Mouse (Mus musculus) heart, embryonic 13.5 days (tissue): ENCODE measurements around the gene Nxnl1. TPM values are rescaled to one million over a fixed set of nuclear protein-coding genes. Genes with fewer than 3 reads are reported as not detected.
"Not testable (repeated sequence)": the region's sequence is repeated elsewhere in the genome, so short reads cannot be mapped to it uniquely, and the experiment has no call there.

ENCODE experiments used
- ATAC-seq: fragments of 200-750 bp; cut with Nextera tagmentation; 2 replicates; pipeline ENCODE4 v1.8.0; 2017; ENCODE audit warnings: moderate TSS enrichment; ENCODE audit not compliant: insufficient number of reproducible peaks, low FRiP score, low TSS enrichment; ENCODE audit errors: extremely low read depth
- H3K27ac ChIP-seq: fragments of 300-500 bp; sonication (generic); replicated peaks from 2 replicates; pipeline ENCODE4 v1.5.1; 2015; ENCODE audit warnings: moderate library complexity, mild to moderate bottlenecking, inconsistent platforms
- H3K27me3 ChIP-seq: fragments of 300-500 bp; sonication (generic); replicated peaks from 2 replicates; pipeline ENCODE4 v1.6.1; 2015; ENCODE audit warnings: mild to moderate bottlenecking, inconsistent platforms
- H3K36me3 ChIP-seq: fragments of 300-500 bp; sonication (generic); 2 replicates; pipeline ENCODE4 v1.6.1; 2015; ENCODE audit warnings: mild to moderate bottlenecking, inconsistent platforms
- H3K4me1 ChIP-seq: fragments of 300-500 bp; sonication (generic); 2 replicates; pipeline ENCODE4 v1.6.1; 2015; ENCODE audit warnings: inconsistent platforms
- H3K4me2 ChIP-seq: fragments of 300-500 bp; sonication (generic); 2 replicates; pipeline ENCODE4 v1.6.1; 2015; ENCODE audit warnings: inconsistent platforms, mild to moderate bottlenecking, moderate library complexity
- H3K4me3 ChIP-seq: fragments of 300-500 bp; sonication (generic); 2 replicates; pipeline ENCODE4 v1.5.1; 2015; ENCODE audit warnings: moderate library complexity, mild to moderate bottlenecking, inconsistent platforms
- H3K9ac ChIP-seq: fragments of 300-500 bp; sonication (generic); 2 replicates; pipeline ENCODE4 v1.6.1; 2015; ENCODE audit warnings: inconsistent platforms, mild to moderate bottlenecking, moderate library complexity
- H3K9me3 ChIP-seq: fragments of 300-500 bp; sonication (generic); 2 replicates; pipeline ENCODE4 v1.6.1; 2016; ENCODE audit warnings: inconsistent platforms
- WGBS: fragments of 180-500 bp; shearing (Covaris S2); methylation state at CpG from one replicate; pipeline ENCODE4 v1.1.7; 2015; ENCODE audit warnings: mixed read lengths; 5-methylcytosine and 5-hydroxymethylcytosine counted together
- polyA plus RNA-seq: library from polyadenylated mRNA; unstranded; fragments of >200 nt; fragmentation: Nextera tagmentation; extraction: Ambion mirVana; gene quantifications from 2 replicates; pipeline ENCODE4 v1.2.1, GENCODE M21; 2015

Gene Nxnl1
- polyA plus RNA-seq, 1 experiment from 2014 or later = not detected

DNA sequence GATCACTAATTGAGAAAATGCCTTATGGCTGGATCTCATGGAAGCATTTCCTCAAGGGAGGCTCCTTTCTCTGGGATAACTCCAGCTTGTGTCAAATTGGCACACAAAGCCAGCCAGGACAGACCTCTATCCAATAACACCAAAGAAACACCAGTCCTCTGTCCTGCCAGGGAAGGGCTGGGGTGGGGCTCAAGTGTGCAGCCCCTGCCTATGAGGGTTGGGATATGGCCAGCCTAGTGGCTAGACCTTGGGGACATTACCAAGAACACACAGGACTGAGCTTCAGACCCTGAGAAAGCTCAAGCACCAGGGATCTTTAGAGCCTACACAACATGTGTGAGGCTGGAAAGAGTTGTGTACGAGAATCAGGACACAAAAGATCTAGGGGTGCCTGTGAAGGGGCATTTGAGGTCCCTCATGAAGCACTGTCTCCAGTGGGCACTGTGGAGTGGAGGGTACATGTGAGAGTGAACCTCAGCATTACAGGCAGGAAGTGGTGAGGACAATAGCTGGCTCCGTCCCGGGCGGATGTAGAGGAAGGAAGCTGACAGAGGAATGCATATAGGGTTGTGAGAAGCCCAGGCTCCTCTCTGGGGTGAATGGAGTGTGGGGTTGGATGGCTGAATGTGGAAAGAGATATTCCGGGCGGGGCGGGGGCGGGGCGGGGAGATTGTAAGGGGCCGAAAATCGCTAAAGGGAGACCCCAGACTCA lies 37.9 kb downstream of the Nxnl1 start:
- Histone ChIP-seq H3K9ac (no peak overlapping the region), H3K4me1 (peaks cover 37% of the 10 kb centered on the region), H3K4me3 (no peak overlapping the region), H3K27me3 (peaks cover 25% of the 10 kb centered on the region), H3K9me3 (no peaks in the 10 kb centered on the region), H3K36me3 (no peaks in the 10 kb centered on the region), H3K4me2 (no peak overlapping the region), H3K27ac (peak overlapping the region; percentile 87)
- ATAC-seq = peak; percentile 34; the same call in 1 of the 2 replicates
- 66% methylated on average over 11 of the region's 11 CpGs for WGBS

DNA sequence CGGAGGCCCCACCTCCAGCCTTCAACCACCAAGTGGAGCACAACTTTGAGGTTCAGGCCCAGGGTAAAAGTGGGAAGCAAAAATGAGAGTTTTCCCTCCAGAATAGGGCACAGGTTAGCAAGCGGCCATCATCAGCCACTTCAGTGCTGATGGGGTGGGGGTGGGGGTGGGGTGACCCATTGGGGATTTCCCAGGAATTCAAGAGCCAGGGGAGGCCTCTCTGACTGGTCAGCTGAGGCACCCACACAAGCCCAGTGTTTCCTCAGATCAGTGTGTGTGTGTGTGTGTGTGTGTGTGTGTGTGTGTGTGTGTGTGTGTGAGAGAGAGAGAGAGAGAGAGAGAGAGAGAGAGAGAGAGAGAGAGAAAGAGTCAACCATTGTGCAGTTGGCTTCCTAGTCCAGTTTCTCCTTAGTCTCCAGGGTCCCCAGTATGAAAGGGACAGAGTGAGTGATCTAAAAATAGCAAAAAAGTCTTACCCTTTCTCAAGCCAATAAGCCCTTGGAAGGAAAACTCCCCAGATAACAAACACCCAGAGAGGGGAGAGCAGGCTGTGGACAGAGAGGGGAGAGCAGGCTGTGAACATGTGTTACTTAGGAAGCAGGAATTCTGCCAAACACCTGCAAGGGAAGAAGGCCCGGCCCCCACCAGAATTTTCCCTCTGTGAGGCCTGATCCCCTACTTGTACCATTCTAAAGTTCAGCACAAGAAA lies 39.1 kb downstream of the Nxnl1 start:
- Histone ChIP-seq H3K27me3 (peaks cover 25% of the 10 kb centered on the region), H3K4me3 (no peak overlapping the region), H3K27ac (peak overlapping the region; percentile 87), H3K36me3 (no peaks in the 10 kb centered on the region), H3K9ac (peak overlapping the region; percentile 50), H3K4me1 (peaks cover 37% of the 10 kb centered on the region), H3K9me3 (no peaks in the 10 kb centered on the region), H3K4me2 (peak overlapping the region; percentile 11; the same call in 1 of the 2 replicates)
- WGBS = 37% methylated on average over 3 of the region's 3 CpGs
- no peak for ATAC-seq

DNA sequence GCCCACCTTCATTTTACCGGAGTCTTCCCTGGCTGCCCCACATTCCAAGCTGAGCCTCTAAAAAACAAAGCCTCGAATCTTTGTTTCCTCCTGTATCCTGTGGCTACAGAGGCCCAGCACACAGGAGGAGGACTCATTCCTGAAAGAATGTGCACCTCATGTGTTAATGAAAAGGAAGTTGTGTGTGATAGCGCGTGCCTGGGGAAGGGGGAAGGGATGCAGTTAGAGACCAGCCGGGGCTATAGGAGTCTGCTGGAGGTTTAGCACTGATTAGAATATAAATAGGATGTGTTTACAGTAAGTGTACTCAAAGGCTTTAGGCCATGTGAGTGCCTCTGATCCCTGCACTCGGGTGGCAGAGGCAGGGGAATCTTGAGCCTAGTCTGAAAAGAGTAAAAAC lies 40.1 kb downstream of the Nxnl1 start:
- Histone ChIP-seq H3K27me3 (peaks cover 25% of the 10 kb centered on the region), H3K4me2 (peak overlapping the region; percentile 61; the same call in 1 of the 2 replicates), H3K36me3 (no peaks in the 10 kb centered on the region), H3K4me3 (no peak overlapping the region), H3K27ac (peak overlapping the region; percentile 87), H3K9ac (peak overlapping the region; percentile 50; the same call in 1 of the 2 replicates), H3K4me1 (peaks cover 46% of the 10 kb centered on the region), H3K9me3 (no peaks in the 10 kb centered on the region)
- WGBS = 8% methylated on average over 6 of the region's 6 CpGs
- ATAC-seq = no peak

DNA sequence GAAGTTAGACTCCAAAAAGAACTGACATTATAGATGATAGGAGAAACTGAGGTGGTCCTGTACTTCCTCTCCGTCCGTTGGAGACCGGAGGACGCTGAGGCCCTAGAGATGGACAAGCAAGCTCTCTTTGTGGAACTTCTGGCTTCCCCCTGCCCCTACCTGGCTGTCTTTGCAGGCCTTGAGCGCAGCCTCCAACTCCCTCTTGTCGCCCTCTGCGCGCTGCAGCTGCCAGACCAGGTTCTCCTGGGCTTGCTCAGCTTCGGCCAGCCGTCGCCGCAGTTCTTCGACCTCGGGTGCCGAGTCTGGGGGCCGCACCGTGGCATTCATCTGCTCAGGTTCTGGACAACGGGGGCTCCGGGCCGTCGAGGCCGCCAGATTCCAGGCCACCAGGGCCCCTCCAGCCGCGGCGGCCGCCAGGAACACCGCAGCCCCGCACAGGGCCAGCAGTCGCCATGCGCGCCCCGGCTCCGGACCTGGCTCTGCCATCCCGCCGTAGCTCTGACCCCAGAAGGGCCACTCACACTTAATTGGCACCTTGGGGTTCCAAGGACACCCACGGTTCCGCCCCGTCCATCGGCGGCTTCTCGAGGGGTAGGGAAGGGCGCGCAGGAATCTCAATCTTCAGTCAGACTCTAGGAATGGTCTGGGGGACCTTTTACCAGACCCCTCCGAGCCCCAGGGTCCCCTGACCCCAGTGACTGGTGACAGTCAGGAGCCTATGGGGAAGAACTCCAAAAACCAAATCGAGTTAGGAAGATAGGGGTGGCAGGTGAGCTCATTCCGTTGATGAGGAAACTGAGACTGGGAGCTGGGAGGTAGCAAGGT lies 41.0 kb downstream of the Nxnl1 start, which contains the start of gene Ccdc194:
TSS of gene Ccdc194 (minus strand) at position 486 of the 825 bp plus-strand sequence.
- Histone ChIP-seq H3K27me3 (peaks cover 32% of the 10 kb centered on the region), H3K9ac (peak within 1 kb of the TSS; percentile 74), H3K27ac (peak within 1 kb of the TSS; percentile 87), H3K4me2 (peak within 1 kb of the TSS; percentile 61), H3K36me3 (no peaks in the 10 kb centered on the region), H3K9me3 (no peaks in the 10 kb centered on the region), H3K4me3 (peak within 1 kb of the TSS; percentile 35), H3K4me1 (peaks cover 48% of the 10 kb centered on the region)
- WGBS = 12% methylated on average over 46 of the region's 46 CpGs
- no peak for ATAC-seq

DNA sequence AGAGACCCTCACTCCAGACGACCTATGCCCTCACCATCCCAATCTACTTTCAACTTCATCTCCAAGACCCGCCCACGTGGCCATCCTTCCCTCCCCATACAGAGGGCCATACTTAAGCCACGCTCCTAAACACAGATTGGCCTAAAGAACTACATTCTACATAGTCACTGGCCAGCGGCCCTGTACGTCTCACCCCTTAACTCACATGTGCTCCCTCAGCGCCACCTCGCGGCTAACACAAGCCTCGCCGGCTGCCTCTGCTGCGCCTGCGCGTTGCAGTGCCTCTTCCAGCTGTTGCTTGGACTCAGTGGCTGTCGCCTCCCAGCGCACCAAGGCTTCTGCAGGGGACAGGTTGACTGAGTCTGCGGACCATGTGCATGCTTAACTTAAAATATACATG lies 44.8 kb downstream of the Nxnl1 start:
- Histone ChIP-seq H3K4me2 (peak overlapping the region; percentile 42), H3K27me3 (peaks cover 37% of the 10 kb centered on the region), H3K9ac (peak overlapping the region; percentile 56; the same call in 1 of the 2 replicates), H3K36me3 (no peaks in the 10 kb centered on the region), H3K9me3 (no peaks in the 10 kb centered on the region), H3K27ac (no peak overlapping the region), H3K4me1 (peaks cover 28% of the 10 kb centered on the region), H3K4me3 (0 out of 2 replicates have a peak overlapping the region, but pooled peaks have one; percentile 3)
- peak; percentile 62 for ATAC-seq
- 3% methylated on average over 17 of the region's 17 CpGs for WGBS

DNA sequence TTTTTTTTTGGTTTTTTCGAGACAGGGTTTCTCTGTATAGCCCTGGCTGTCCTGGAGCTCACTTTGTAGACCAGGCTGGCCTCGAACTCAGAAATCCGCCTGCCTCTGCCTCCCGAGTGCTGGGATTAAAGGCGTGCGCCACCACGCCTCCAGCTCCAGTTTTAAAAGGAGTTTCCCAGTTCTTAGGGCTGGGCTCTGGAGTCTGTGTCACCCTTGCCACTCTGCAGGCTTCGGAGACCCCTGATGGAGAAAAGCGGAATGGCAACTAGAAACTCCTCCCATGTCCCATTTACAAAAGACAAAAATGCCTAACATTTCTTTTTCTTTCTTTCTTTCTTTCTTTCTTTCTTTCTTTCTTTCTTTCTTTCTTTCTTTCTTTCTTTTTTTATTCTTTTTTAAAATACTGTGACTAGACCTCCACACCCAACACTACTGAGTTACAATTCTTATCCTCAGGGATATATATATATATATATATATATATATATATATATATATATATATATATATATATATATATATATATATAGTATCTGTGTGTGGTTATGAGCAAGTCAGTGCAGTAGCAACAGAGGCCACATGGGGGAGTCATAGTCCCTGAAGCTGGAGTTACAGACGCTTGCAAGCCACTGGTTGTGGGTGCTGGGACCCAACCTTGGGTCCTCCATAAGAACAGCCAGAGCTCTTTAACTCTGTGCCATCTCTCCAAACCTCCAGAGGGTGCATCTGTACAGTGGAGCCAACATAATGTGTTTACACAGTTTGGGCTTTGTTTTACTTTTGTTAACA lies 47.2 kb downstream of the Nxnl1 start:
- peaks cover 11% of the 10 kb centered on the region for H3K4me1 ChIP-seq
- peaks cover 16% of the 10 kb centered on the region; the same call in 1 of the 2 replicates for H3K27me3 ChIP-seq
- H3K9ac ChIP-seq, ATAC-seq, H3K9me3 ChIP-seq, H3K4me3 ChIP-seq, H3K4me2 ChIP-seq, H3K27ac ChIP-seq, H3K36me3 ChIP-seq: not testable (repeated sequence)
- WGBS = 33% methylated on average over 9 of the region's 10 CpGs

DNA sequence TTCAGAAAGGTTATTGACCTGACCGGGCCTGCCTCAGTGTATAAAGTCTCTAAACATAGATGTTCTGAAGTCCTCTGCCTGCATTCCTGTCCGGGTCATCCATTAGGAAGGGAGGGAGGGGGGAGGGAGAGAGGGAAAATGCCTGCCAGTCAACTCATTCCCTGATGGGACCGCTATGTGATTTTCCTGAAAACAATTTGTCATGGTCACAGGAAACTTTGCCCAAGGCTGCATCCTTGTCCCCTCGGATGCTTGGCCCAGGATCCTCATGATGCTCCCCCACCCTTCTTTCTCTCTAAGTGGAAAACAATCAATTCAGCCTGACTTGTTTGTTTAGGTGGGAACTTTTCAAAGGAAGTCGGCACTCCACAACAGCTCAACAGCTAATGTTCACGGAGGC lies 49.6 kb downstream of the Nxnl1 start:
- no peak for ATAC-seq
- Histone ChIP-seq H3K27me3 (peaks cover 17% of the 10 kb centered on the region), H3K27ac (no peak overlapping the region), H3K4me2 (no peak overlapping the region), H3K4me1 (peaks cover 8% of the 10 kb centered on the region), H3K36me3 (no peaks in the 10 kb centered on the region), H3K9ac (no peak overlapping the region), H3K9me3 (no peaks in the 10 kb centered on the region), H3K4me3 (no peak overlapping the region)
- WGBS = 19% methylated on average over 6 of the region's 6 CpGs

DNA sequence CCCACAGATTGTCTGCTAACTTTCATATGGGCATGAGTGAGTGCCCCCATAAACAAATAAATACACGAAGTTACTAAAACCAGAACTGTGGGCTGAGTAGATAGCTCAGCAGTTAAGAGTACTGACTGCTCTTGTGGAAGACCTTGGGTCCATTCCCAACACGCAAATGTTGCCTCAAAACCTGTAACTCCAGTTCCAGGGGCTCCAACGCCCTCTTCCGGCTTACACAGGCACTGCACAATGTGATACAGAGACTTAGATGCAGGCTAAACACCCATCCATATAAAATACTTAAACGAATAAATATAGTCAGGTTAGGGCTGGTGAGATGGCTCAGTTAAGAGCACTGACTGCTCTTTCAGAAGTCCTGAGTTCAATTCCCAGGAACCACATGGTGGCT lies 51.4 kb downstream of the Nxnl1 start:
- Histone ChIP-seq H3K9me3 (no peaks in the 10 kb centered on the region), H3K4me1 (no peaks in the 10 kb centered on the region; the same call in 1 of the 2 replicates), H3K36me3 (no peaks in the 10 kb centered on the region), H3K4me2 (no peak overlapping the region), H3K27me3 (peaks cover 23% of the 10 kb centered on the region), H3K27ac (no peak overlapping the region), H3K4me3 (no peak overlapping the region), H3K9ac (no peak overlapping the region)
- no peak for ATAC-seq
- WGBS = 65% methylated on average over 5 of the region's 5 CpGs

DNA sequence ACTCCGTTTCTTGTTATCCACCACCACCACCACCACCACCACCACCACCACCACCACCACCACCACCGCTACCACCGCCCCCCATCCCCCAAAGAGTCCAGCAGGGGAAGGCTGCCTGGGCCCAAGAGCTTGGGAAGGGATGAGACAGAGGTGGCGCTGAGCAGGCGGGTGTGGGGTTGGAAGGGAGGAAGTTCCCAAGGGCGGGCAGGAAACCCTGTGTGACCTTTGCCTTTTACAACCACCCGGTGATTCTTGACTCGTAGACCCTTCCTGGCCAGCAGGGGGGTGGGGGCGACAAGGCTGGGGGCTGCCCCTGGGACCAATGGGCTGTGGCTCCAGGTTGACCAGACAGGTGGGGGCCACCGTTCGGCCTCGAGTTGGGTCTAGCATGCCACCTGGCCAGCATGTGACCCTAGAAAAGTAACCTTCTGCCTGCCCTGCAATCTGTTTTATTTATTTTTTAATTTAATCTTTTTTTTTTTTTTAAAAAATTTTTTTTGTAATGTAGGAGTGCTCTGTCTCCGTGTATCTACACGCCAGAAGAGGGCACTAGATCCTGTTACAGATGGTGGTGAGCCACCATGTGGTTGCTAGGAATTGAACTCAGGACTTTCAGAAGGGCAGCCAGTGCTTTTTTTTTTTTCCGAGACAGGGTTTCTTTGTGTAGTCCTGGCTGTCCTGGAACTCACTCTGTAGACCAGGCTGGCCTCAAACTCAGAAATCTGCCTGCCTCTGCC lies 53.2 kb downstream of the Nxnl1 start:
- no peak for ATAC-seq

DNA sequence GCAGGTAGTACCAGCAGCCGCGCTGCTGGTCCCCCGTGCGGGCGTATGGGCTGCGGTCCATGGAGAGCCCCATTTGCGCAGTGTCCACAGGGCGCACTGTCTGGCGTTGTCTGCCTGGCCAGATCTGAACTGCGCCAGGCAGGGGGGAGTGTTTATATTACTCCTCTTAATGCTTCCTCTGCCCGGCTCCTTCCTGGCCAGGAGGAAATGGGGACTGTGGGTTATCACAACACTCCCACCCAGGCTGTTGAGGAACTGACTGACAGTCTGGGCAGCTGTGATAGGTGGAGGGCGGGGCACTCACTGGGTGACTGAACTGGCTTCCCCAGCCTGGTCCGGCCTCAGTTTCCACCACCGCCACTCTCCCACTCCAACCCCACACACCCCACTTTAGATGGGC lies 54.8 kb downstream of the Nxnl1 start, which contains the start of gene Plvap:
TSS of gene Plvap (minus strand) at position 109 of the 400 bp plus-strand sequence.
- ATAC-seq = peak; percentile 53; the same call in 1 of the 2 replicates
- H3K4me3 ChIP-seq = peak within 1 kb of the TSS; percentile 46
- peak within 1 kb of the TSS; percentile 59 for H3K27ac ChIP-seq
- WGBS = 20% methylated on average over 14 of the region's 14 CpGs
- no peaks in the 10 kb centered on the region for H3K36me3 ChIP-seq
- H3K9me3 ChIP-seq = no peaks in the 10 kb centered on the region
- peaks cover 56% of the 10 kb centered on the region for H3K27me3 ChIP-seq
- H3K4me2 ChIP-seq = peak within 1 kb of the TSS; percentile 80
- peak within 1 kb of the TSS; percentile 58 for H3K9ac ChIP-seq
- H3K4me1 ChIP-seq = peaks cover 17% of the 10 kb centered on the region

More for the DNA sequence above, 53.2 kb downstream of the Nxnl1 start:
- Histone ChIP-seq H3K27me3 (peaks cover 41% of the 10 kb centered on the region), H3K27ac (peak overlapping the region; percentile 59), H3K4me1 (peaks cover 2% of the 10 kb centered on the region; the same call in 1 of the 2 replicates), H3K36me3 (no peaks in the 10 kb centered on the region), H3K4me2 (no peak overlapping the region), H3K9me3 (no peaks in the 10 kb centered on the region), H3K9ac (no peak overlapping the region), H3K4me3 (no peak overlapping the region)
- 50% methylated on average over 15 of the region's 15 CpGs for WGBS
